Mouse (Mus musculus): ENCODE data around the gene Fam117a. TPM values are rescaled to one million over a fixed set of nuclear protein-coding genes. Genes with fewer than 3 reads are reported as not detected.

Fam117a gene
- polyA plus RNA-seq, 1 experiment from 2014 or later, result 2.5 TPM

- DNase-seq (no peak), ATAC-seq (ENCODE audit: low FRiP score, low TSS enrichment) (no peak)
- Histone ChIP-seq H3K36me3 (ENCODE audit: control insufficient read depth, insufficient read depth, low read length) (no peaks in the 10 kb centered on the region), H3K9ac (replicated peaks; ENCODE audit: low read length) (no peak overlapping the region), H3K9me3 (ENCODE audit: control insufficient read depth, low read length) (no peaks in the 10 kb centered on the region), H3K4me1 (ENCODE audit: control insufficient read depth, insufficient read depth, low read length) (no peaks in the 10 kb centered on the region), H3K27me3 (ENCODE audit: control insufficient read depth, insufficient read depth, low read length) (no peaks in the 10 kb centered on the region), H3K4me2 (ENCODE audit: low read length) (no peak overlapping the region), H3K27ac (replicated peaks; ENCODE audit: low read depth, low read length) (no peak overlapping the region), H3K4me3 (replicated peaks; ENCODE audit: low read depth, low read length) (no peak overlapping the region)
- 93% methylated on average over 9 of the region's 9 CpGs for WGBS
Measured at GRCm38 (mm10) chr11:95353226-95353625, 16.4 kb downstream of the Fam117a start.

GRCm38 (mm10) chr11:95354228-95354944 is 17.6 kb downstream of the Fam117a start:
- H3K27ac ChIP-seq (replicated peaks; ENCODE audit: low read depth, low read length), result no peak overlapping the region
- DNase-seq, result no peak

DNA sequence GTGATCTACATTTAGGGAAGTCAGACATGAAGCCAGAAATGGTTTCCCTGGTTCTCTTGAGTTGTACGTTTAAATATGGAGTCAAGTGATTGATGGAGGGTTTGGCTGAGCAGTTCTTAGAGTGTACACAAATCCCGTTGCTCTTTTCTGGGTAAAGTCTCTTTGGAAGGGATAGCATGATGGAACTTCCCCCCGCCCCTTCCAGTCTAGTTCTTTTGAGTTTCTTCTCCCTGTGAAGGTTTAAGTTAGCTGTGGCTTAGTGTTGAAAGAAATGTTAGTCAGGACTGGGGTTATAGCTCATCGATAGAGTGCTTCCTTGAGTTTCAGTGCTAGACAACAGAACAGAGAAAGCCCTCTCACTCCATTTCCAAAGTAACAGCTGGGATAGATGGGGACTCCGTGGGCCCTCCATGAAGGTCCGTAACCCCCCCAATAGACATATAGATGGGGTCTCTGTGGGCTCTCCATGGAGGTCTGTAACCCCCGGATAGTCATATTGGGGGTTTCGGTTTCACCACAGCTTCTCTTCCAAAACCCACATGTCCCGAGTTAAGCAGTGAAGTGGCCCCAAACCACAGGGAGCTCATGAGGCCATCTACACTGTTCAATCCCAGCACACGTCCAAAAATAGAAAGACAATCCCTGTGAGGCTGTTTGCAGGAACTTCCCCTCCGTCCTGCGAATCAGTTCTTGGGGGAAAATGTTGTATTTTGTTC is 18.3 kb downstream of the Fam117a start:
- 89% methylated on average over 12 of the region's 12 CpGs for WGBS
- H3K36me3 ChIP-seq (ENCODE audit: control insufficient read depth, insufficient read depth, low read length), result no peaks in the 10 kb centered on the region
- H3K4me3 ChIP-seq (replicated peaks; ENCODE audit: low read depth, low read length), result no peak overlapping the region
- no peaks in the 10 kb centered on the region for H3K4me1 ChIP-seq (ENCODE audit: control insufficient read depth, insufficient read depth, low read length)
- DNase-seq (no peak), ATAC-seq (ENCODE audit: low FRiP score, low TSS enrichment) (no peak)
- H3K9ac ChIP-seq (replicated peaks; ENCODE audit: low read length), result no peak overlapping the region
- H3K4me2 ChIP-seq (ENCODE audit: low read length), result no peak overlapping the region
- H3K27me3 ChIP-seq (ENCODE audit: control insufficient read depth, insufficient read depth, low read length), result no peaks in the 10 kb centered on the region
- H3K9me3 ChIP-seq (ENCODE audit: control insufficient read depth, low read length), result no peaks in the 10 kb centered on the region
- no peak overlapping the region for H3K27ac ChIP-seq (replicated peaks; ENCODE audit: low read depth, low read length)

More at GRCm38 (mm10) chr11:95354228-95354944, 17.6 kb downstream of the Fam117a start:
- Histone ChIP-seq H3K4me3 (replicated peaks; ENCODE audit: low read depth, low read length) (no peak overlapping the region), H3K9ac (replicated peaks; ENCODE audit: low read length) (no peak overlapping the region), H3K4me2 (ENCODE audit: low read length) (no peak overlapping the region), H3K9me3 (ENCODE audit: control insufficient read depth, low read length) (no peaks in the 10 kb centered on the region), H3K36me3 (ENCODE audit: control insufficient read depth, insufficient read depth, low read length) (no peaks in the 10 kb centered on the region), H3K27me3 (ENCODE audit: control insufficient read depth, insufficient read depth, low read length) (no peaks in the 10 kb centered on the region), H3K4me1 (ENCODE audit: control insufficient read depth, insufficient read depth, low read length) (no peaks in the 10 kb centered on the region)
- ATAC-seq (ENCODE audit: low FRiP score, low TSS enrichment), result no peak
- WGBS, result 94% methylated on average over 14 of the region's 14 CpGs

DNA sequence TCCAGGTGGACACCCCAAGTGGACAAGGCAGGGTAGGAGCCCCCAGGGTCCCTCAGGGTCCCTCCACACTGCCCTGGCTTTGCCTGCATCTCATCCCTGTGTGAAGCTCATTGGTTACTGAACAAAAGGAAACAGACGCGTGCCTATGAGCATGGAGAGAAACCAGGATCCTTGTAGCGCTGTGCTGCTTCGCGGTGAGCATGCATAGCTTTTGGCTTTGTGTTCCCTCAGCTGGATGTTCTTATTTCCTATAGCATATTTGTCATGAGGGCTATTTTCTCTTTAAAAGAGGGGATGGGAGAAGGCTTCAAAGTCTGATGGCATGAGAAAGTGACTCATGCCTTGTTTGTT is 18.8 kb downstream of the Fam117a start:
- 92% methylated on average over 5 of the region's 5 CpGs for WGBS
- no peak overlapping the region for H3K9ac ChIP-seq (replicated peaks; ENCODE audit: low read length)
- no peaks in the 10 kb centered on the region for H3K9me3 ChIP-seq (ENCODE audit: control insufficient read depth, low read length)
- DNase-seq (no peak), ATAC-seq (ENCODE audit: low FRiP score, low TSS enrichment) (no peak)
- H3K36me3 ChIP-seq (ENCODE audit: control insufficient read depth, insufficient read depth, low read length), result no peaks in the 10 kb centered on the region
- H3K27ac ChIP-seq (replicated peaks; ENCODE audit: low read depth, low read length), result no peak overlapping the region
- H3K4me2 ChIP-seq (ENCODE audit: low read length), result no peak overlapping the region
- H3K4me3 ChIP-seq (replicated peaks; ENCODE audit: low read depth, low read length), result no peak overlapping the region
- no peaks in the 10 kb centered on the region for H3K4me1 ChIP-seq (ENCODE audit: control insufficient read depth, insufficient read depth, low read length)
- H3K27me3 ChIP-seq (ENCODE audit: control insufficient read depth, insufficient read depth, low read length), result no peaks in the 10 kb centered on the region

DNA sequence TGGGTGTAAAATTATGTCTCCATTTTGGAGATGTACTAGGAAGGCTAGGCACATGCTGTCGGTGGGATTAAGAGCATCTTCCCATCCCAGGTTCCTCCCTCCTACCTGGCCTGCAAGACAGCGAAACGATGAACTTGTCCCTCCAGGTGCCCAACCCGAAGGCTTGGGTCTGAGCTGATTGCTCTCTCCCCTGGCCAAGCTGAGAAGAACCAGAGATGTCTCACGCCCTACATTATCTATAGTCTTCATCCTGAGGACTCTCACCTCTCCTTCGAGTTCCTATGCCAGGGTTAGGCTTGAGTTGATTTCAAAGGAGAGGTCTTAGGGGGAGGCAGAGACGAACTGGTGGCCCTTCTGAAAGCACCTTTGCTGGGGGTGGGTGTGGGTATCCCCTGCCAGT is 19.2 kb downstream of the Fam117a start:
- H3K27ac ChIP-seq (replicated peaks; ENCODE audit: low read depth, low read length), result no peak overlapping the region
- ATAC-seq (ENCODE audit: low FRiP score, low TSS enrichment) (no peak), DNase-seq (no peak)
- no peak overlapping the region for H3K4me2 ChIP-seq (ENCODE audit: low read length)
- H3K9ac ChIP-seq (replicated peaks; ENCODE audit: low read length), result no peak overlapping the region
- no peaks in the 10 kb centered on the region for H3K36me3 ChIP-seq (ENCODE audit: control insufficient read depth, insufficient read depth, low read length)
- H3K9me3 ChIP-seq (ENCODE audit: control insufficient read depth, low read length), result no peaks in the 10 kb centered on the region
- H3K4me3 ChIP-seq (replicated peaks; ENCODE audit: low read depth, low read length), result no peak overlapping the region
- H3K27me3 ChIP-seq (ENCODE audit: control insufficient read depth, insufficient read depth, low read length), result no peaks in the 10 kb centered on the region
- H3K4me1 ChIP-seq (ENCODE audit: control insufficient read depth, insufficient read depth, low read length), result no peaks in the 10 kb centered on the region
- 86% methylated on average over 7 of the region's 7 CpGs for WGBS

GRCm38 (mm10) chr11:95356469-95357273 is 19.9 kb downstream of the Fam117a start:
- H3K36me3 ChIP-seq (ENCODE audit: control insufficient read depth, insufficient read depth, low read length), result no peaks in the 10 kb centered on the region
- H3K9ac ChIP-seq (replicated peaks; ENCODE audit: low read length), result no peak overlapping the region
- no peaks in the 10 kb centered on the region for H3K27me3 ChIP-seq (ENCODE audit: control insufficient read depth, insufficient read depth, low read length)
- H3K4me2 ChIP-seq (ENCODE audit: low read length), result no peak overlapping the region
- 79% methylated on average over 17 of the region's 17 CpGs for WGBS
- H3K9me3 ChIP-seq (ENCODE audit: control insufficient read depth, low read length), result no peaks in the 10 kb centered on the region
- DNase-seq (peak; percentile 25), ATAC-seq (ENCODE audit: low FRiP score, low TSS enrichment) (no peak)
- no peak overlapping the region for H3K27ac ChIP-seq (replicated peaks; ENCODE audit: low read depth, low read length)
- H3K4me3 ChIP-seq (replicated peaks; ENCODE audit: low read depth, low read length), result no peak overlapping the region
- H3K4me1 ChIP-seq (ENCODE audit: control insufficient read depth, insufficient read depth, low read length), result no peaks in the 10 kb centered on the region

DNA sequence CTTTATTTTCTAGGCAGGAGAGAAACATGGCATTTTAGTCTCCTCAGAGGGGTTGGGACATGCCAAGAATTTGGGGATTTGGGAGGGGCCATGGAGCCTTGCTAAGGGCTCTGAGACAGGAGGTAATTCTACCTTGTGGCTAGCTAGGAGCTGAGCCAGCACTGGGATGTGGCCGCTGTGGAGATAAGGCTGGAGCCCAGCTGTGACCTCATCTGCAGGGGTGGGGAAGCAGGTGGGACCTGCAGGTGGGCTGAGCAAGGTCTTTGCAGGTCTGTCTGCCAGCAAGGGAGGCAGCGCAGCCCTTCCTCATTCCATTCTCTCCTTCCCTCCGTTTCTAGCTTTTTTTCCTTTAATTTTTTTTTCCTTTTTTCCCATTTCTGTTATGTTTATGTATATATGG is 21.4 kb downstream of the Fam117a start:
- WGBS, result 65% methylated on average over 3 of the region's 3 CpGs
- no peak for DNase-seq
- Histone ChIP-seq H3K4me2 (ENCODE audit: low read length) (no peak overlapping the region), H3K9ac (replicated peaks; ENCODE audit: low read length) (no peak overlapping the region), H3K27ac (replicated peaks; ENCODE audit: low read depth, low read length) (no peak overlapping the region), H3K9me3 (ENCODE audit: control insufficient read depth, low read length) (no peaks in the 10 kb centered on the region), H3K4me1 (ENCODE audit: control insufficient read depth, insufficient read depth, low read length) (no peaks in the 10 kb centered on the region), H3K4me3 (replicated peaks; ENCODE audit: low read depth, low read length) (no peak overlapping the region), H3K36me3 (ENCODE audit: control insufficient read depth, insufficient read depth, low read length) (no peaks in the 10 kb centered on the region), H3K27me3 (ENCODE audit: control insufficient read depth, insufficient read depth, low read length) (no peaks in the 10 kb centered on the region)
- no peak for ATAC-seq (ENCODE audit: low FRiP score, low TSS enrichment)

- ATAC-seq (ENCODE audit: low FRiP score, low TSS enrichment), result no peak
- Histone ChIP-seq H3K9ac (replicated peaks; ENCODE audit: low read length) (no peak overlapping the region), H3K4me1 (ENCODE audit: control insufficient read depth, insufficient read depth, low read length) (no peaks in the 10 kb centered on the region), H3K4me2 (ENCODE audit: low read length) (no peak overlapping the region), H3K9me3 (ENCODE audit: control insufficient read depth, low read length) (no peaks in the 10 kb centered on the region), H3K36me3 (ENCODE audit: control insufficient read depth, insufficient read depth, low read length) (no peaks in the 10 kb centered on the region), H3K27me3 (ENCODE audit: control insufficient read depth, insufficient read depth, low read length) (no peaks in the 10 kb centered on the region), H3K27ac (replicated peaks; ENCODE audit: low read depth, low read length) (no peak overlapping the region), H3K4me3 (replicated peaks; ENCODE audit: low read depth, low read length) (no peak overlapping the region)
- no peak for DNase-seq
- WGBS, result 79% methylated on average over 5 of the region's 5 CpGs
Measured at GRCm38 (mm10) chr11:95364388-95364787, 27.6 kb downstream of the Fam117a start.

Measured in midbrain, embryonic 14.5 days (tissue).